Mouse (Mus musculus): ENCODE results near the gene Stradb.

Stradb gene

DNA sequence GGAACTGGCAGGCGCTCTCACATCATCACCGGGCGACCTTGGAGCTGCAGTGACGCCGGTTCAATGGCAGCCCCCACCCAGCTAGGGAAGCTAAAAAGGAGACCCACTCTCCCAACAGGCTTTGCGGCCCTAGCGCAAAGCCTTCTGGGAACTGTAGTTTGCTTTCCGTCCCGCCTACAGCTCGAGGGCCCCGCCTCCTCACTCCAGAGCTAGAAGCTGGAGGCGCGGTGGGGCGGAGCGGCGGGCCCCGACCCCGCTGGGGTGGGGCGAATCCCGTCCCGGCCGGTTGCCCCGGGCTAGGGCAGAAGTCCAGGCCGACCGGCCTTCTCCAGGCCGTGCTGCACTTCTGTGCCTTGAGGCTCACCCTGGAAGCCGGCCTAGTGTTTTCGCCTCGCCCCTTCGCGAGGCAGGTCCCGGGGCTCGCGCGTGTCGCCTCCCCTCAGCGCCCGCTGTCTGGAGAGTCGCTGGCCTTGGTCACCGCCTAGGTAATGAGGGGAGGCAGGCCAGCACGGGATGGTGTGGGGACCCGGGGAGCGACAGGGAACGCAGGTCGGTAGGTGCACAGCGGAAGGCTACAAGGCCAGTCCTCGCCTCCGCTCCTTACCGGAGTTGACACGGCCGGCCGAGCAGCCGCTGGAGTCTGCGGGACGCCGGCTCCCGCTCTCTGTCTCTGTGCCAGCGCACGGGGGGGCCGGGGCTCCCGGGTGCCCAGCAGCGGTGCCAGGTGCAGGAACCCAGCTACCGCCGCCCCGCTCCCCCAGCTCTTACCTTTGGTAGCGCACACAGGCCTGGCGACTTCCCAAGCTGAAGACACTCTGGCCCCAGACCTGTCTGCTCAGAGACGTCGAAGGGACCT, at the start of gene Stradb, which contains the start of gene Trak2:
Gene Stradb (plus strand): TSS at position 157 of the 856 bp plus-strand sequence.
Gene Trak2 (minus strand): TSS at position 65 of the 856 bp plus-strand sequence.
- no peak; the same call in 1 of the 2 replicates for TF ChIP-seq GATA4 (IDR thresholded peaks at IDR 0.05; ENCODE audit: insufficient replicate concordance, low read length)

- no peak for TF ChIP-seq GATA4 (IDR thresholded peaks at IDR 0.05; ENCODE audit: insufficient replicate concordance, low read length)
These were observed 46.7 kb upstream of the Stradb start for GRCm38 (mm10) chr1:58926664-58927063.

DNA sequence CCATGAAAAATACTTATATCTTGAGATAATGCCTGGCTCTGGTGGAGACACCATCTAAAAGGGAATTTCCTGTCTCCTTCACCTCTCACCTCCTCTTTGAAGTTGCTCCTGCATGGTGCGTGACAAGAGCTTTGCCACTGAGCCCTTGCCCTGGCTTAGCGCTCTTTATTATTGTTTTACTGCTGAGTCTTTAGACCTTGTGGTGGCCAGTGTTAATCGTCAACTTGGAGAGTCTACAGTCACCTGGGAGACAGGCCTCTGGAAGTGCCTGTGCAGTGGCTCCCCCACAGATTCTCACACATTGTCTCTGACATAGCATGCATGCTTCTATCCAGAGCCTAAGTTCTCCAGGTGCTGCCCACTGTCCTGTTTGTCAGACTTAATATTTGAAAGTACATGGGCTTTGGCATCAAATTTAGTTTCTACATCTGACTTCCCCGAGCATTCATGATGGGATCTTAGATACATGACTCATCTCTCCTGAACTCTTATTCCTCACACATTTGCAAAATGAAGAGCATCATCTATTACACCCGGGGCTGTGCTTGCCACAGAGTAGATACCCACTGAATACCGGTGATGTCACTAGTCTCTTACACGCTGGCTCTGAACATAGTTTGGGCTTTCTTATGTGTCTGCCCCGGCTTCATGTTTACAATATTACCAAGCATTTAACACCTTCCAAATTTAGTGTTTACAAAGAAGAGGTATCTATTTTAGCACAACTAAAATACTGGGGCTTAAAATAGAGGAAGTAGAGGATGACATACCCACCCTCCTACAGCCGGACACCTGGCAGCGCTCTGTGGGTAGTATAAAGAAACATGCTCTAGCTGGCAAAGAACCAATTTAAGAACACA, 36.3 kb upstream of the Stradb start:
- TF ChIP-seq GATA4 (IDR thresholded peaks at IDR 0.05; ENCODE audit: insufficient replicate concordance, low read length): no peak

GRCm38 (mm10) chr1:58937606-58938099, 35.7 kb upstream of the Stradb start:
- TF ChIP-seq GATA4 (IDR thresholded peaks at IDR 0.05; ENCODE audit: insufficient replicate concordance, low read length): no peak

DNA sequence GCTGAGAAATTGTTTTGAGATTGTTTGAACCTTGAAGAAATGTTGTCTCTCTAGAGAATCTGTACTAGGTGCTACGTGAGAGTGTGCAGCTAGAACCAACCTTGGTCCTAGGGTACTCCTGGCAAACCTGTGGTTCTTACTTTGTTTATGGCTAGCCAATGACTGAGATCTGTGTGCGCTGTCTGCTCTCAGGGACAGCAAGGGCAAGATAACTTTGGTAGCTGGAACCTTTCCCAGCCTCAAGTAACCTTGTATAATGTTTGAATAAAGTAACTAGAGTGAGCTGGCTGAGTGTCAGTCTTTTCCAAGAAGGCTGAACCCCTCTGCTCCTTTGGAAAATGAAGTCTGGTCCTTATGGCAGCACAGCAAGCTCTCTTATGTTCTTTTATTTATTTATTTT, 27.8 kb upstream of the Stradb start:
- TF ChIP-seq GATA4 (IDR thresholded peaks at IDR 0.05; ENCODE audit: insufficient replicate concordance, low read length): no peak

DNA sequence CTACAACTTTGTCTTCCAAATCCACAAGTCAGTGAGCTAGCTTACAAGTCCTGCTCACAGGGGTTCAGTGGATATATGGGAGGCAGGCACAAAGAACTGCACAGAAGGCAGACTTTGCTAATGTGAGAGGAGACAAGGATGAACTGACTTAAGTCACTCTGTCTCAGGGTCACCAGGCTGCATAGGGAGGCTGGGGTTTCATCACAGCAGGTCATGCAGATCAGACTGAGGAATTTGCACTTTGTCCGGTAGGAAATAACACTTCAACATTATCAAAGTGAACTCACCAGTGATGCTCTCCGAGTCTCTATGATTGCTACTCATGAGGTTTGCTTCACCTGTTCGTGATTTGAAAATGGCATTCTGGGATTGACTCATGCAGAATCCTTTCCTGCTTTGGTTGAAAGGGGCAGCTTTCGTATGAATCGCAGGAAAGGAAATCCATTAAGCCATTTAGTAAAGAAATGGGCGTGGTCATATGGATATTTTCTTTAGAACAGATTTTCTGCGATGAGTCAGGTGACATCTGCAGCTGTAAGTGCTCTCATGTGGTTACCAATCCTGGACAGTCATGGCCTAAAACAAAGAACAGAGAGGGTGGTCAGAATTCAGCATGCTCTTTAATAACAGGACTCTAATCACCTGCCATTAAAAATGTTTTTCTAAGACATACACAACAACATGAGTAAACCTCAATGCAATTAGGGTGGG, 27.2 kb upstream of the Stradb start:
- TF ChIP-seq GATA4 (IDR thresholded peaks at IDR 0.05; ENCODE audit: insufficient replicate concordance, low read length): no peak

GRCm38 (mm10) chr1:58946718-58947117, 26.6 kb upstream of the Stradb start:
- TF ChIP-seq GATA4 (IDR thresholded peaks at IDR 0.05; ENCODE audit: insufficient replicate concordance, low read length): no peak

- TF ChIP-seq GATA4 (IDR thresholded peaks at IDR 0.05; ENCODE audit: insufficient replicate concordance, low read length): no peak
These were observed 23.7 kb upstream of the Stradb start for GRCm38 (mm10) chr1:58949561-58950106.

- TF ChIP-seq GATA4 (IDR thresholded peaks at IDR 0.05; ENCODE audit: insufficient replicate concordance, low read length): no peak
These were observed 22.2 kb upstream of the Stradb start for GRCm38 (mm10) chr1:58950899-58951648.

- no peak for TF ChIP-seq GATA4 (IDR thresholded peaks at IDR 0.05; ENCODE audit: insufficient replicate concordance, low read length)
These were observed 21.5 kb upstream of the Stradb start for GRCm38 (mm10) chr1:58951841-58952240.

GRCm38 (mm10) chr1:58952526-58952925, 20.8 kb upstream of the Stradb start:
- TF ChIP-seq GATA4 (IDR thresholded peaks at IDR 0.05; ENCODE audit: insufficient replicate concordance, low read length): no peak

DNA sequence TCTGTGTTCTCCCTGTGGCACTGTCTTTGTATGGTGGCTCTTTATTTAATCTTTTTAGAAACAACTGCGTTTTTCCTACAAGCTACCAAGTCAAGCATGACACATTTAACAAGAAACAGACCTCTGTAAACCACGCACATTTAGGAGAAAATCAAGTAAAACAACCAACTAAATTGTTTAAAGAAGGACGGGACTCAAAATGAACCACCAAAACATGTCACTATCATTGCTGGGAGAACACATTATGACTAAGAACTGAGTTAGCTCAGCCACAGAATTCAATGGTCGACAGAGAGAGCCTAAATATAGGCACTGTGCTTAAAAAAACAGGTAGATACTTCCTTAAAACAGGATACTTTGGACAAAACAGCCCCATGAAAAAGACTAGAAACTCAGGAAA, 20.3 kb upstream of the Stradb start:
- TF ChIP-seq GATA4 (IDR thresholded peaks at IDR 0.05; ENCODE audit: insufficient replicate concordance, low read length): no peak

GRCm38 (mm10) chr1:58953686-58954434, 19.5 kb upstream of the Stradb start:
- no peak for TF ChIP-seq GATA4 (IDR thresholded peaks at IDR 0.05; ENCODE audit: insufficient replicate concordance, low read length)

All from liver, adult (tissue).